Mouse (Mus musculus) right cerebral cortex, postnatal 14 days (tissue): ENCODE measurements around the gene Mapk9.

Experiments
- DNase-seq: peaks from one replicate; pipeline ENCODE4 v3.0.0; 2022

Gene Mapk9

DNA sequence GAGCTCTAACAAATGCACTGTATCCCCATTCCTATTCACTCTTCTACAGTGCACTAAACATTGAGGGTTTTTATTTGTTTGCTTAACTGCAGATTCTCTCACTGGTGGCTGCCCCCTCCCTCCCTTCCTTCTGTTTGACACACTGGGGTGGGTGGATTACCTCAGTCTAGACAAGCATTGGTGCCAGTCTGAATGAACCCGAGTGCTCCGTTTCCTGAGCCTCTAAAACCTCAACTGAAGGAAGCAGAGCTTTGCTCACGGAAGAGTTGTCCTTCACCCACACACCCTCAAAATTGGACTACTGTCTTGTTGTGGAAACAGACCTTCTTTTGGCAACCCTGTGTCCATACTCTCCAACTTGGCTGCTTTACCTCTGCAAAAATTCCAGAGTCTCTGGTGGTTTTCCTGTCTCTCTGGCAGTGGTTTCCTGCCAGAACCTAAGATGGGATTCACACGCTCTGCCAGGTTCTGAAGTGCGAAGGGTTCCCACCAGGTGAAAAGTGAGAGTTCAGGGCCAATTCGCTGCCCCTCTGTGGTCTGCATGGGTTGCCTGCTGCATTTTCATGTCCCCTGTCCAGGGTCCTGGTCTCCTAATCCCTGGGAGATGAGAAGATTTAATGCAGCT lies 49.5 kb downstream of the Mapk9 start:
- no peak for DNase-seq

DNA sequence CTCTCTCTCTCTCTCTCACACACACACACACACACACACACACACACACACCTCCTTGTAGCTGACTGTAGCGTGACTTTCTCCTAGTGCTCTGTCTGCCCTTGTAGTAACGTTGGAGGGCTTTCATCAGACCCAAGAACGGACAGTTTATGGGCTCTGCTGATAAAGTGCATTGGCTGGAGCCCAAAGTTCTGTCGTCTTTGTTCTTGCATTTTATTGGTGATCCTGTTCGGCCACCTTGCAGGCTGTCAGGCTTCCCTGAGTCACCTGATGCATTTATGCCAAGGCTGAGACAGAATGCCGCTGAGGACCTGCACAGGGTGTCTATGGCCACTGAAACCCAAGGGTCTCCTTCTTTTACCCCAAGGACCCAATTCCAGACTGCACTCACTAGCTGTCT lies 53.5 kb downstream of the Mapk9 start:
- no peak for DNase-seq

DNA sequence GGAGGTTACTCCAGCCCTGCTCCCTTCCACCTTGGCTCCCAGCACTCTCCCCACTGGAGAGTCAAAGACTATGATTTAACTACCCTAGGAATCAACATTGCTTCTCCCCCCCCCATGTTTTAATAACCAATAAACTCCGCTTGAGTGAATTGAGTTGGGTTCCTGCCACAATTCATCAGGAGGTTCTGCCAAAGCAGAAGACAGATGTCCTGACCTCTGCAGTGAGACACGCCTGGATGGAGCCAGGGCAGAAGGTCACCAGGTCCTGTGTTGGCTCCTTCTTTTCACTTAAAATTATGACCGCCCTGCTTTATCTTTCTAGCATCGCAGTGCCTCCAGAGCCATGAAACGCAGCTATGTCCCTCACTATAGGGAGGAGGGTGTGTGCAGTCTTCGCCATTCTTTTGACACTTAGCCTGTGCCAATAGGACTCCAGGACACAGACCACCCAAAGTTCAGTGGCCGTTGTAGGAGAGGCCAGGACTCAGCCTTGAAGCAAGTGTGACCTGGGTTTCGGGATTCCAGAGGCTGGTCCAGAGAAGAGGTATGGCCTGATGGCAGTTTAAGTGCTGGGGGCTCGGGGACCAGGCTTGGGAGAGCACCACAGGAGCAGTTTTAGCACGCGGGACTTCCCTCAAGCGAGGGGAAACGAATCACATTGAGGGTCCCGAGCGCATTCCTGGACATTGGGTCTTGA lies 54.6 kb downstream of the Mapk9 start:
- DNase-seq, result no peak

DNA sequence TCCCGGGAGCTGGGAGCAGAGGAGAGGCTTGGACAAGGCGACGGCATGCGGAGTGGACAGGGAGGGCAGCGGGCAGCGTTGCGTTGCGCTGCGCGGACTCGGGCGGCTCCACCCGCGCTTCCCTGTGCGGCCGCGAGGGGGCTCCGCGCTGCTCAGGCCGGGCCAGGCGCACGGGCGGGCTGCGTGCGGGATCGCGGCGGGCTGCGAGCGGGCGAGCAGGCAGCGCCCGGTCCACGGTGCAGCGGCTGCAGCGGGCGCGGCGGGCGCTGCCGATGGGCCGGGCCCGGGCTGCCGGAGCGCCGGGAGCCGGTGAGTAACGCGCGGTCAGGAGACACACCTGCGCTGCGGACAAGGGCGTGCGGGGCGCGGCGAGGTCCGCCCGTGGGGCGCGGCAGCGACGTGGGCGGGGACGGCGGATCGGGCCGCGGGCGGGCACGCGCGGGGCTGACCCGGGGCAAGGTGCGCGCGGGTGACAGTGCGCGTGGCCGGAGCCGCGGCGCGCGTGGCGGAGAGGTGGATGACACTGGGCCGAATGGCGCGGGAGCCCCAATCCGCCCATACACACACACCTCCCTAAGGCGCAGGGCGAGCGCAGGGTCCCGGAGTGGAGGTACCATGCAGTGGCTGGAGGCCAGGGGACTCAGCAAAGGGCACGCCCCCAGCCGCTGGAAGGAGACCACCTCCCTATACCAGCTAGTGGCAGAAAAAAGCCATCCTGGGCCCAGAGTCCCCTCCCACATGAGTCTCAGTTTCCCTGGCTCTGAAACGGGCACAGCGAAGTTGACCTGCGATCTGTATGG lies 55.3 kb downstream of the Mapk9 start, which contains the start of gene Rasgef1c:
Rasgef1c (plus strand) TSS at position 177 of the 800 bp plus-strand sequence.
- peak; percentile 81 for DNase-seq

DNA sequence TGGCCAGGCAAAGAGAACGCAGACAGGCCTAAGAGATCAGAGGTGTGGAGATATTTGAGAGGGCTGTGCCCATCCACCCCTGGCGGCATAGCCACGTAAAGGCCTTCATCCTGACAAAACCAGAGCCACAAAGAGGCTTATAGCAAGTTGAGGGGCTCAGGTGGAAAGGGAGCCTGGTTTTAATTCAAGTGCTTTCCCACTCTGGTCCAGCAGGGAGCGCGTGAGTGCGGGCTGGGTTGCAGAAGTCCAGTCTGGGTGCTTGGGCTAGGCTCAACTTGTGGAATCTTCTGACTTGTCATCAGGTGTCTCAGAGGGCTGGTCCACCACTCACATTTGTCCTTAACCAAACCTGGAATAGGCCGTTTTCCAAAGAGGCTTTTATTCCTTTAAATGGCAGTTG lies 56.8 kb downstream of the Mapk9 start:
- DNase-seq, result peak; percentile 78

GRCm38 (mm10) chr11:49918521-49919180 lies 72.1 kb downstream of the Mapk9 start:
- no peak for DNase-seq

DNA sequence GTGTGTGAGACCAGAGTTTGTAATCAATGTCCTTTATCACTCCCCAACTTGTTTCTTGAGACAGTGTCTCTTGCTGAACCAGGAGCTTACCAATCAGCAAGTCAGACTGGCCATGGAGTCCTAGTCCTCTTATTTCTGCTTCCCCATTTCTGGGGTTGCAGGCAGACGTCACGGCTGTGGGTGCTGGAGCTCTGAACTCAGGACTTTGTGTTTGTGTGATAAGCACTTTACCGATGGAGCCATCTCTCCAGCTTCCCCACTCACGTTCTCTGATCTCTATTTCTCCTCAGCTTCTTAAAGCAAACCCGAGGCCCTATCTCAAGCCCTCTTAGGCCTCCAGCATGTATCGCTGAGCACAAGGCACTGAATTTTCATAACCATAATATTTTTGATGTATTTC lies 72.8 kb downstream of the Mapk9 start:
- DNase-seq, result no peak

DNA sequence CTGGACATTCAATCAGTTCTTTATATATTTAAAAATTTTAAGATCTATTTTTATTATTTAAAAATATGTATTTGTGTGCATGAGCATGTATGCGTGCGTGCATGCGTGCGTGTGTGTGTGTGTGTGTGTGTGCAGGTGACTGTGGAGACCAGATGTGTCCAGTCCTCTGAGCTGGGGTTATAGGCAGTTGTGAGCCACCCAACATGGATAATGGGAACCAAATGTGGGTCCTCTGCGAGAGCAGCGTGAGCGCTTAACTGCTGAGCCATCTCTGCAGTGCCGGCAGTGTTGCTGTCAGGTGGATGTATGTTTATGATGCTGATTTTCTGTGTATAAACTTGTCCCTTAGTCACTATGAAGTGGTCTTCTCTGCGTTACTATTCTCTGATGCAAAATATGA lies 77.0 kb downstream of the Mapk9 start:
- no peak for DNase-seq

- DNase-seq, result no peak
Measured at GRCm38 (mm10) chr11:49926183-49926582, 79.6 kb downstream of the Mapk9 start.

DNA sequence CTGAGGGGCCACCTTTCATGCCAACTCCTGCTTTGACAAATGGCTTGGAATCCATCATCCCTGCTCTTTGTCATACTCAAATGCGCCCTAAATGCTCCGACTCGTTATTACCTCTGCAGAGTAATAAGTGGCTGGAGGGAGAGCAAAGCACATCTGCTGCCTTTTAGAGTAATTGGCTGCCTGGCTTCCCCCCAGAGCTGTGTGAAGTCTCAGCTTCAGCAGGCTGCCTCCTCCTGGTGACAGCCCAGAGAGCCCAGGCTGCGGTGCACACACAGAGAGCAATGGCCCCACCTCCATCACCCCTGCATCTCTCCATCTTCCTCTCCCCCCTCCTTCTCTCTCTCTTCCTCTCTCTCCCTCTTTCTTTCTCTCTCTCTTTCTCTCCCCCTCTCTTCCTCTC lies 80.6 kb downstream of the Mapk9 start:
- DNase-seq, result peak; percentile 39

DNA sequence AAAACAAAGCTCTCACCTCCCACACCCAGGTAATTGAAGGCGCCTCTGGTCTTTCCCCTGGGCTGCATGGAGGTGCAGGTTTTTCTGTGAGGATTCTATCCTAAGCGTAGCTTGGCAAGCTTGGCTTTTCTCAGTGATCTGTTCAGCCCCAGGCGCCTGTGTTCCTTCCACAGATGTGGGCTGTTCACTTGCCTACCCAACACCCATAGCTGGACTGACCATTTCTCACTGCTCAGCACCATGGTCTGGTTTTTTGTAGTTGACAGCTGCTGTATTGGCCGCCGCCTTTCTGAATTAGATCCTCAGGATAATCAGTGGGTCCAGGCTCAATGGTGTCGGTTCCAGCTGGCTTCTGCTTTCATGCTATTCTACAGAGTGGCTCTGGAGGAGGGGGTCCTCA lies 81.1 kb downstream of the Mapk9 start:
- DNase-seq, result no peak

DNA sequence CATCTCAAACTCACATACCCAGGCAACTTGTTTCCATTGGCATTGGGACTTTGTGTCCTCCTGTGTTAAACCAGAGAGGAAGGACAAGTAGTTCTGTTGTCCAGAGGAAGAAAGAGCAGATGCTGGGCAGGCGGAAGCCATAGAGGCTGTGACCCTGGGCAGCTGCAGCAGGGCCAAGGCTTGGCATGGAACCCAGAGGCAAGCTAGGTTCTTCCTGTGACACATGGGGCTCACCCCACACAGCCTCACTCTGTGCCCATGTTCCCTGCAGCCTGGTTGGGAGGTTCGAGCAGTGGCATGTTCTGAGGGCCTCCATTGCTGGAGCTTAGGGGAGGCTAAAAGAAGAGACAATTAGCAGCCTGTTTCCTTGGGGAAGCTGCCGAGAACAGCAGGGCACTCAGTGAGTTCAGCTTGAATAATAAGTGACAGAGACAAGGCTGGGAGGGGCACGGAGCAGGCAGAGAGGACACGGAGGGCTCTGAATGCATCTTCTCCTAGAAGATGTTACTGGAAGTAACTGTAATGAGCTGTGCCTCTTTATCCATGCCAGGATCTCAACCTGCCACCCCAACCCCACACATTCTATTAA lies 84.6 kb downstream of the Mapk9 start:
- no peak for DNase-seq

DNA sequence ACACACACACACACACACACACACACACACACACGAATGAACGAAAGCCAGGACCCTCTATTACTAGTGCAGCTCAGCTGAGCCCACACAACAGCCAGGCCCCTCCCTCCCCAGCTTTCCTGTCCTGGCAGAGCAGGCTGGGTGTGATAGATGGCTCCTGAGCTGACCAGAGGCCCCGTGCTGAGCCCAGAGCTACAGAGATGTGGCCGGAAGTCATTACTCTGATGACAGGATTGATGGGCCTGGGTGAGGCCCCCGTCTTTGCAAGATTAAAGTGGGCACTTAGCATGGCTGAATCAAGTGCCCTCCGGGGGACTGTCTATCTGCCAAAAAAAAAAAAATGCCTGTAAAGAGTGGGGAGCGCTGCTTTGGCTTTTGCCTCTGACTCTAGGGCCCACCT lies 85.3 kb downstream of the Mapk9 start:
- DNase-seq, result no peak

DNA sequence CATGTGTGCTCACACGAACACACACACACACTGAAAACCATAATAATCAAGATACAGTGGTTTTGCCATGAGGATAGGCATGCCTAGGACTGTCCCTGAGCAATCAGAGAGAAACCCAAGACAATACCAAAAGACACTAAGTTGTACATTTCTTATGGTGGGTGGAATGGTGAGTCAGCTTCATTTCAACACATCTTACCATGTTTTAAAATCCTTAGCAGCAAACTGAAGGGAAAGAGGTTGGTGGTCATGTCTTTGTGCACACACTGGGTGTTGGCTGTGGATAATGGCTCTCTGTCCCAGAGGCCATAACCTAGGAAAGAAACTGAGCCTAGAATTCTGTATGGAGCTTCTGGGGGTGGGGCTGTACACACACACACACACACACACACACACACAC lies 87.3 kb downstream of the Mapk9 start:
- DNase-seq, result no peak

- no peak for DNase-seq
Measured at GRCm38 (mm10) chr11:49934322-49934721, 87.8 kb downstream of the Mapk9 start.
